Mouse (Mus musculus): ENCODE measurements around the gene D630023F18Rik.
A peak's percentile ranks its signal among the peaks of the same experiment; 100 is the strongest.

The D630023F18Rik gene

DNA sequence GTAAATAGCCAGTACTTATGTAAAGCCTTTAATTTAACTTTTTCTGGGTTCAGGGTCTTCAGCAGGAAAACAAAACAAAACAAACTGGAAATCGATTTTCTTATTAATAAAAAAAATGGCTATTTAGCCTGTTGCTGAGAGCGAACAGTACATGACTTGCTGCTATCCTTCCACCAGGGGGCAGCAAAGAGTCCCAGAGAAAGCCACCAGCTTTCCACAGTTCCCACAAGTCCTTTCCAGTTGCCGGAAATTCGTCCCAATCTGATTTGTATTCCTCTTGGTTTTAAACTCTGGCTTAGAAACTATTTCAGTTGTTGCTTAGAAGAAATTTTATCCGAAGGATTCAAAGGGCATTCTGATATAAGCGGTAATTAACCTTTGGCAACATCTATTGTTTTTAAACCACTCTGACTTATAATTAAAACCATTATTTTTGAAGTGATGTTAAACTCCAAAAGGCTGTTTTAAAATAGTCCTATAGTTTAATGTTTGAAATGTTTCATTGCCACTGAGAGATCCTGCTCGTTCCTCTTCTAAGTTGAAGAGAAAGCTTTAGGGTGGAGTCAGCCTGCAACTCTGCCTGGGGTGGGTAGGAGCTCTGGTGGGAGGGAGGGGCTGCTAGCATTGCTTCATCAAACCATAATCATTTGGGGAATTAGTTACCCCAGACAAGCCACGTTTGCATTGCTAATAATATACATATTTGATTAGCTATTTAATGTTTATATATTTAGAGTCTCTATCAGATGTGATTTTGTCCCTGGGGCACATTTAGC, 10.8 kb downstream of the D630023F18Rik start:
- peak in 1 of 2 experiments; percentile 6 for DNase-seq (ENCODE audit: low read depth in 2 of 2, low spot score in 2 of 2)

DNA sequence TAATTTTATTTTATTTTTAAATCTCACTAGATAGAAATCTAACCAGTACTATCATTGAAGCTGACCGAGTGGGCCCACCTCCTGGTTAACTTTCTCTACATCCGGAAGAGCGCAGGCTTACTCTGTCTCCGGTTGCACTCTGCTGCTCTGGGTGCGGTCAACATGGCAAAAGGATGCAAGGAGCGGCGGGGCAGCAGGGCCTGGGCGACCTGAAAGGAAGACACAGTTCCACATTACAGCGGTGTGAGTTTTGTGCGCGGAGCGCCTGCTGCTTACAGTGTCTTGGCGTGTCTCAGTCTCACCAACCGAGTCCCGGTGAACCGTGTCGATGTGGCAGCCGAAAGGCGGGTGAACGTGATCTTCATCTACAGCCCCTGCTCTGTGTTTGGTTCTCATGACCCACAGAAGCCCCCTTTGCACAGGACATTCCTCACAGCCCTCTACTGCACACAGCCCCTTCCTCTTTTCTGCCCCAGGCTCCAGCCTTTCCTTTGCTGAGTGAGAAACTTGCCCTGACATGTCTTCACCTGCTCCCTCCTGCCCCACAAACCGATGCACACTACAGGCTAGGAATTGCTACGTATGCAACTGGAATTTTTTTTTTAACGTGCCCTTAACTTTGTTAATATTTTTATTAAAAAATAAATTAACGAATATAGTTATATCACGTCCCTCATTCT, 13.1 kb downstream of the D630023F18Rik start:
- DNase-seq (ENCODE audit: low read depth in 2 of 2, low spot score in 2 of 2): no peak

DNA sequence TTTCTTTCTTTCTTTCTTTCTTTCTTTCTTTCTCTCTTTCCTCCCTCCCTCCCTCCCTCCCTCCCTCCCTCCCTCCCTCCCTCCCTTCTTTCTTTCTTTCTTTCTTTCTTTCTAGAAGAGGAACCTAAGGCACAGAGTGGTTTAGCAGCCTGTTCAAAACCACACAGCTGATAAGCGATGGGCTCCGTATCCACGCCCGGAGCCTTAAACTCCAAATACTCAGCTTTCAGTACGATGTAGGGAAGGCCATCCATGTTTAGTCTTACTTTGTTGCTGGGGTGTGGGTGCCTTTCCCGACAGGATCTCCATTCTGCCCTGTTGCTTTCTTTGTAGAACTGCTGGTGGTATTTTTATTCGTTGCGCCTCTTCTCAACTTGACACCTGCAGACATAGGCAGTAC, 13.8 kb downstream of the D630023F18Rik start:
- DNase-seq (ENCODE audit: low read depth in 2 of 2, low spot score in 2 of 2): no peak

DNA sequence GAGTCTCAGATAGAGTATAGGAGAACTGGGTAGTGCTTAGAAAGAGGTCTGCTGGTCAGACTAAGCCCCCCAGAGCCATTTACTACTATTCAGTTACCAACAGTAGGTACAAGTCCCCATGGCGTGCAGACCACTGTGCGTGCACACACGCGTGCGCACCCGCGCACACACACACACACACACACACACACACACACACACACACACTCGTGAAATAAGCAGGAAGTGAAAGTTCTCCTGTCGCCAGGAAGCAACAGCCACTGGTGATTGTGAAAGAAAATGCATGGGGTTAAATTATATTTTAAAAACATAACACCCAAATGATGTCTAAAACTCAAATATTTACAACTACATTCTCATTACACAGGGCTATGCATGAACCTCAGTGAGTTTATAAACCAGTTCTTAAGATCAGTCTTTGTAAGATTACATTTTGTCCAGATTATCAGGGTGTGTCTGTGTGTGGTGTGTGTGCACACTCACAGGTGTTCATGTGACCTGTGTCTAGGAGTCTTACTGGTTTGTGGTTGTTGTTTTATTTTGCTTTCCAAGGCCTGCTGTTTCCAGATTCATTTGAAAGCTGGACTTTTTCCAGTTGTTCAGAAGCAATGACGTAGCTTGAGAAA, 15.2 kb downstream of the D630023F18Rik start:
- DNase-seq (ENCODE audit: low read depth in 2 of 2, low spot score in 2 of 2): no peak

DNA sequence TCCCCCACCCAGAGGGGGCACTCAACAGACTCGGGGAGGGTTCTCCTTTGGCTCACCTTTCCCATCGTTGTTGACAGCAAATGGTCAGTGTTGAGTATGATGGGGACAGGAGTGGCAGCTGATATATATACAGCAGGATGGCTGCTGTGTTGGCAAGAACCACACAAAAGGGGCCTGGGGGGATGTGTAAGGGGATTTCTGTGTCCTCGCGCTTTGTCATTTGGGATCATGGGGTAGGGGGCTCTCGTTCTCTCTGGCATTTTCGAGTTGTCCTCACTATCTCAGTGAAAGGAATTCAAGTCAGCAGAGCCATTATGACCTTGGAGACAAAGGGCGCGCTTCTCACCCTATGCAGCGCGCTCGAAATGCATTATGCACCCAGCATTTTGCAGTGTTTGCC, 19.7 kb downstream of the D630023F18Rik start, which contains the start of gene Cryga:
Cryga (minus strand) TSS at position 101 of the 400 bp plus-strand sequence.
- no peak for DNase-seq (ENCODE audit: low read depth in 2 of 2, low spot score in 2 of 2)

DNA sequence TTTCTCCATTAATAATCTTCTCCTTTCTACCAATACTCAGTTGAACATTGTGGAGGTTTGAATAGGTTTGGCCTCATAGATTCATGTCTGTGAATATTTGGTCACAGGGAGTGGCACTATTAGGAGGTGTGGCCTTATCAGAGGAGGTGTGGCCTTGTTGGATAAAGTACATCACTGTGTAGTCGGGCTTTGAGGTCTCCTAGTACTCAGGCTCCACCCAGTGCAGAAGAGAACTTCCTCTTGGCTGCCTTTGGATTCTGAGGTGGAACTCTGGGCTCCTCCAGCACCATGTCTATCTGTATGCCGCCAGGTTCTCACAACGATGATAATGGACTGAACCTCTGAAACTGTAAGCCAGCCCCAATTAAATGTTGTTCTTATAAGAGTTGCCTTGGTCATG, 26.1 kb downstream of the D630023F18Rik start:
- DNase-seq (ENCODE audit: low read depth in 2 of 2, low spot score in 2 of 2): no peak

DNA sequence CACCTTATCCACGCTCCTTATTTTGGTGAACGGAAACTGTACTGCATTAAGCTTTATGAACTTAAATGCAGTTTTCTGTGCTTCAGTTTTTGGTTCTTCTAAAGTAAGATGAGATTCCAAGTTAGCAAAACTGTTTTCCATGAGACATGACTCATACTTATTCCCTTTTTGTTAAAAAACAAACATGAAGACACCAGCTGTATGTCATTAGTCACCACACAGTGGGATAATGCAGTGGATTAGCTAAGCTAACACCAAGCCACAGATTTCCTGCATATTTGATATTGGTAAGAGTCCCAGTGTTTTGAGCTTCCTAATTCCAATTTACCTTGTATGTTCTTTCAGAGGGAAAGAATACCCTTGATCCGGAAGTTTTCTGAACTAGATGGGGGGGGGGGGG, 31.4 kb downstream of the D630023F18Rik start:
- DNase-seq (ENCODE audit: low read depth in 2 of 2, low spot score in 2 of 2): no peak

DNA sequence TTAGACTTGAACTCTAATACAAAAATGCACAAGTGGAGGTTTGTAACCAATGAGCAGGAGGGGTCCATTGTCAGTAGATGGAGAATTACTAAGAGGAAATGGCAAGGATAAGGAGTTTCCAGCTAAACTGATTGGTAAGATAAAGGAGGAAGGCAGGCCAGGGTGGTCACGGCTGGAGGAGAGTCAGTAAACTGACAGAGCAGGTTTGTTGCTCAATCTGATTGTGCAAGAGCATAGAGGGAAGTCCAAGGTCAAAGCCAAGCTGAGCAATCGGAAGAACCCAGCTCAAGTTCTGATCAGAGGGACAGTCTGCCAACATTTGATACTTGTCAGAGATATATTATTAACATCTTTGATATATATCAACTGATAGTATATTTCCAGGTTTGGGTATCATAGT, 32.6 kb downstream of the D630023F18Rik start:
- DNase-seq (ENCODE audit: low read depth in 2 of 2, low spot score in 2 of 2): no peak

DNA sequence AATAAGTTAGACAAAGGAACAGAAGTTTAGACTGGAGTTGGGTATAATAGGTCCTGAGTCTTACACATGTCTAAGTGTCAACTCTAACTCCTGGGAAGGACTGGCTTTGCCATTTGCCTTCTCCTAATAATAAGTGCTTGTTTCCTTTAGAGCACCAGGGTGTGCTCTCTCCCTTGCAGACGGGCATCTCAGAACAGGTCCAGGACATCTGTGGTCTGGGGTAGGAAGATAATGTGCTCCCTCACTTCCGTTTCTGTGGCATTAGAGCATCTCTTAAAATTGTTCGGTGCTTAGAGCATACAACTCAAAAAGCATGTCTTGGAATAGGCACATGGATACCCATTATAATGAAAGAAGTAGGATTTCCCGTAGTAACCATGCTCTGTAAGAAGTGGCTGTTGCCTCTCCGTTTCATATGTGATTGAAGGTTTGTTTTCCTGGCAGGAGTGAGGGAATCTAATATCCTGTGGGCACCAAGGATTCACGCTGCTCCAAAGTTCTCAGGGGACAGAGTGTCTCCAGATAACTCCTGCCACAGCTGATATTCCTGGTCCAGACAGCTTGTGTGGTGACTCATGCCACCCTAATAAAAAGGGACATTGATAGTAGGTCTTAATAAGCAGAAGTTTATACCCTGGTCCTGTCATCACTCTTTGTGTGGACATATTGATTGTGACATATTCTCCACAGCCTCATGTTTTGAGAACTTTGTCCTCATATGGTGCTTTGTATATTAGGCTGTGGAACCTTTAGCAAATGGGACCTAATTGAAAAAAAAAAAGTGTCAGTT, 34.3 kb downstream of the D630023F18Rik start:
- DNase-seq (ENCODE audit: low read depth in 2 of 2, low spot score in 2 of 2): no peak

DNA sequence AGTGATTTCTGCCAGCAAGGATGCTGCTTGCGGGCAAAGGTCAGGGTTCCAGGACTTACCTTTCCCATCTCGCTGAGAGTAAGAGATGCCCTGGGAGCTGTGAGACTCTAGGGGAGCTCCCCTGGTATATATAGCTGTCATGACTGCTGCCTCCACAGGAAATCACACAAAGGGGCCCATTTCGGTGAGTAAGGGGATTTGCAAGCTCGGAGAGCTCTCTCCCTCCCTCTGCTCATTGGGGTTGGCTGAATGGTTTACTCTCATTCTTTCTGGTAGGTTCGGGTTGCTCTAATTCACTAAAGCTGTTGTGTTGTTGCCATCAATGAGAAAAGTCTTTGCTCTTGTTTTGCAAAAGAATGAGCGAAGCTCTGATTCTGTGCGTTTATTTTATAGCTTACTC, 40.8 kb downstream of the D630023F18Rik start, which contains the start of gene Crygb:
Crygb (minus strand) TSS at position 101 of the 400 bp plus-strand sequence.
- DNase-seq (ENCODE audit: low read depth in 2 of 2, low spot score in 2 of 2): no peak

DNA sequence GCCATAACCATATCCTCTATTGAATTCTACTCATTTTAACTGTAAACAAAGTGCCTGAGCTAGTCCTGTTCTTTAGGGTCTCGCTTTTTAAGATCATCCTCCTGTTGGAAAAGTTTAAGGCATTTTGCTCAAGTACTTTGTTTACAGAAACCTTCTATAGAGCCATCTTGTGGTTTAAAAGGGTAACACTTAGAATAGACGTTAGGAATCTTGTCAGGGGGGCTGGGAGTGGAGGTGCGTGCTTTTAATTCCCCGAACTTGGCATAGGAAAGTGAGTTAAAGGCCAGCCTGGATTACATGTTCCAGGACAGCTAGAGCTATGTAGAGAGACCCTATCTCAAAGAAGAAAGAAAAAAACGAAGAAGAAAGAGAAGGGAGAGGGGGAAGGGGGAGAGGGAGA, 47.4 kb downstream of the D630023F18Rik start:
- DNase-seq (ENCODE audit: low read depth in 2 of 2, low spot score in 2 of 2): no peak

DNA sequence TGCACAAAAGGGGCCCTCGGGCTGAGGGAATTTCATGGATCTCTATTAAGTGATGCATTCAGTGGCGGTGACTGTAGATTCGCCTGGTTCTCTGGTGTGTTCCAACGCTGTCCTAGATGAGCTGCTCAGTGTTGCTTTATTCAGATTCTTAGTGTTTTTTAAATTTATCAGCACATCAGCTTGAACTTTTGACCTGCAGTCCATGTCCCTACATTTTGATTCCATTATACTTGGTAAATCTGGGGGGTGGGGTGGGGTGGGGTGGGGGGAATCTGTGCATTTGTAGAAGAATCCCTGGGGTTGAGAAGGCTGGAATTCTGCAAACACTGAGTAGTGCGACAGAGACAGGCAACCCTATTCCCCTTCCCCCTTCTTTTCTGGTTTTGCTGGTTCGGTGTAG, 49.4 kb downstream of the D630023F18Rik start, which contains the start of gene Crygc:
Crygc (minus strand) TSS at position 101 of the 400 bp plus-strand sequence.
- no peak for DNase-seq (ENCODE audit: low read depth in 2 of 2, low spot score in 2 of 2)

DNA sequence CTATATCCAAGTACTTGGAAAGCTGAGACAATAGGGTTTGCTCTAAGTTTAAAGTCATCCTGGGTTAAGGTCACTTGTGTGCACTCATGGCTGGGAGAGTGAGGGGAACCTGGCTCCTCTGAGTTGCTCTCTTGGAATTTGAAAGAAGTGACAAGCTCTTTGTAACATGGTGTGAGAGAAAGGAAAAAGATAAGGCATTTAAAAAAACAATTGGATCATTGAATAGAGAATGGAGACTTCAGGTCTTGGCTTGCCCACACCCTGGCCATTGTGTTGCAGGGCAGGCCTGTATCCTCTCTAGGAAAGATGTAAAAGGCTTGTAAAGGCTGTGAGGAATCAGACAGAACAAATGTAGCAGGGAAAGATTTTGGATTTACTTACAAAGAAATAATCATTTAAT, 55.2 kb downstream of the D630023F18Rik start:
- no peak for DNase-seq (ENCODE audit: low read depth in 2 of 2, low spot score in 2 of 2)

DNA sequence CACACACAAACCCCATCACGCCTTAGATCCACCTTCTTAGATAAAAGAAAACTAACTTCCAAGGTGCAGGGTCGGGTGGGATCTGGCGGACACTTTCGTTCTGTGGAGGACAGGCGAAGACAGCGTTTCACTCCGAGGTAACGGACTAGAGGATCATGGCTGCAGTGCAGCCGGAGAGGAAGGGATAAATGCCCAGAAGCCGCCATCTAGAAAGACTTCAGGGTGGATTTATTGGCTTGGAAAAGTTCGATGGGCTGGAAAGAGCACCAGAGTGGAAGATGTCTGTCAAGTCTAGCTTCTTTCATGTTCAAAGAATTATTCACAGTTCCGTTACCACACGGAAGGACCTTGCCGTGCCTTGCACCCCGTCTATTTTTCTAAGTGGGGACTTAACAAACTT, 58.8 kb downstream of the D630023F18Rik start:
- DNase-seq (ENCODE audit: low read depth in 2 of 2, low spot score in 2 of 2): no peak

DNA sequence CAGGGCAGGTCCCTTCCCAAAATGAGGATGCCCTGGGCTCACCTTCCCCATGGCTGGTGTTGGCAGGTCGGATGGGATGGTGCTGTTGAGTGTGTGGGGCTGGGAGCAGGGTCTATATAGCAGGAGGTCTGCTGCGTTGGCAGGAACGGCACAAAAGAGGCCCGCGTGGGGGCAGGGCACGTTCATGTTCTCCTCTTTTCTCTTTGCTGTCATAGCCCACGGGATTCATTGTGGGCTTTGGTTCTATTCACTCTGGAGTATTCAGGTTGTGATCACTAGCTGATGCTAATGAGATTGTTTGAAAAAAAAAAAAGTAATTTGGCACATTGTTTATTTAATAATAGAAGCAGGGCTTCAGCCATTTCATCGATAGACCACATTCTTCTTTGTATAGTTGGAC, 59.7 kb downstream of the D630023F18Rik start, which contains the start of gene Crygd:
Crygd (minus strand) TSS at position 101 of the 400 bp plus-strand sequence.
- DNase-seq (ENCODE audit: low read depth in 2 of 2, low spot score in 2 of 2): no peak

Data from CD8-positive naive resting alpha-beta T cell, adult 2 months (primary cell).